Mouse (Mus musculus) midbrain, embryonic 16.5 days (tissue): ENCODE data around the gene Acvr2b. TPM values are rescaled to one million over a fixed set of nuclear protein-coding genes. Genes with fewer than 3 reads are reported as not detected.
A peak's percentile ranks its signal among the peaks of the same experiment; 100 is the strongest.

ENCODE experiments used
- ATAC-seq: fragments of 200-750 bp; cut with Nextera tagmentation; 2 replicates; pipeline ENCODE4 v1.8.0; 2017; ENCODE audit warnings: moderate TSS enrichment
- H3K27ac ChIP-seq: fragments of 300-500 bp; sonication (generic); 2 replicates; pipeline ENCODE4 v1.5.1; 2014; ENCODE audit warnings: mild to moderate bottlenecking, low read length, mixed read lengths
- H3K27me3 ChIP-seq: fragments of 300-500 bp; sonication (generic); 2 replicates; pipeline ENCODE4 v1.6.1; 2014; ENCODE audit warnings: low read depth, low read length, mixed read lengths; ENCODE audit not compliant: control insufficient read depth, insufficient read depth
- H3K36me3 ChIP-seq: fragments of 300-500 bp; sonication (generic); 2 replicates; pipeline ENCODE4 v1.6.1; 2014; ENCODE audit warnings: mild to moderate bottlenecking, low read length, moderate library complexity, mixed read lengths; ENCODE audit not compliant: control insufficient read depth, insufficient read depth
- H3K4me1 ChIP-seq: fragments of 300-500 bp; sonication (generic); 2 replicates; pipeline ENCODE4 v1.6.1; 2014; ENCODE audit warnings: mild to moderate bottlenecking, low read length, mixed read lengths; ENCODE audit not compliant: control insufficient read depth, insufficient read depth
- H3K4me2 ChIP-seq: fragments of 300-500 bp; sonication (generic); 2 replicates; pipeline ENCODE4 v1.6.1; 2014; ENCODE audit warnings: mild to moderate bottlenecking, low read length, mixed read lengths
- H3K4me3 ChIP-seq: fragments of 300-500 bp; sonication (generic); 2 replicates; pipeline ENCODE4 v1.5.1; 2014; ENCODE audit warnings: low read depth, mild to moderate bottlenecking, low read length, moderate library complexity, mixed read lengths
- H3K9ac ChIP-seq: fragments of 300-500 bp; sonication (generic); 2 replicates; pipeline ENCODE4 v1.6.1; 2014; ENCODE audit warnings: low read depth, low read length, mixed read lengths
- H3K9me3 ChIP-seq: fragments of 300-500 bp; sonication (generic); replicated peaks from 2 replicates; pipeline ENCODE4 v1.6.1; 2014; ENCODE audit warnings: mild to moderate bottlenecking, low read length, mixed read lengths; ENCODE audit not compliant: control insufficient read depth, poor library complexity, severe bottlenecking
- WGBS: fragments of 180-500 bp; shearing (Covaris S2); extraction: QIAGEN DNeasy Blood & Tissue Kit; methylation state at CpG from one replicate; pipeline ENCODE4 v1.1.7; 2014; 5-methylcytosine and 5-hydroxymethylcytosine counted together
- polyA plus RNA-seq: library from polyadenylated mRNA; unstranded; fragments of >200 nt; fragmentation: Nextera tagmentation; extraction: Ambion mirVana; gene quantifications from 2 replicates; pipeline ENCODE4 v1.2.1, GENCODE M21; 2015

The Acvr2b gene
- polyA plus RNA-seq, 1 experiment from 2014 or later, result 28.4 TPM

GRCm38 (mm10) chr9:119401351-119401750 is 567 bp upstream of the Acvr2b start:
- ATAC-seq, result peak; percentile 25; the same call in 1 of the 2 replicates
- Histone ChIP-seq H3K4me2 (peak overlapping the region; percentile 94), H3K9ac (peak overlapping the region; percentile 63), H3K4me1 (peaks cover 34% of the 10 kb centered on the region), H3K27ac (peak overlapping the region; percentile 96), H3K27me3 (no peaks in the 10 kb centered on the region), H3K36me3 (0 out of 2 replicates have a peak, but pooled peaks cover 3% of the 10 kb centered on the region), H3K4me3 (peak overlapping the region; percentile 91), H3K9me3 (no peaks in the 10 kb centered on the region)
- WGBS, result 2% methylated on average over 7 of the region's 7 CpGs

- Histone ChIP-seq H3K36me3 (0 out of 2 replicates have a peak, but pooled peaks cover 3% of the 10 kb centered on the region), H3K9me3 (no peaks in the 10 kb centered on the region), H3K4me3 (peak overlapping the region; percentile 91), H3K27me3 (no peaks in the 10 kb centered on the region), H3K9ac (peak overlapping the region; percentile 99), H3K4me2 (peak overlapping the region; percentile 94), H3K27ac (peak overlapping the region; percentile 96), H3K4me1 (peaks cover 36% of the 10 kb centered on the region)
- under 1% methylated on average over 108 of the region's 127 CpGs for WGBS
- ATAC-seq, result peak; percentile 66
Observed at GRCm38 (mm10) chr9:119402253-119403235, 626 bp downstream of the Acvr2b start.

GRCm38 (mm10) chr9:119403236-119403641 is 1.3 kb downstream of the Acvr2b start:
- under 1% methylated on average over 26 of the region's 26 CpGs for WGBS
- Histone ChIP-seq H3K4me2 (peak overlapping the region; percentile 94), H3K9ac (peak overlapping the region; percentile 99), H3K36me3 (0 out of 2 replicates have a peak, but pooled peaks cover 3% of the 10 kb centered on the region), H3K4me1 (peaks cover 36% of the 10 kb centered on the region), H3K9me3 (no peaks in the 10 kb centered on the region), H3K27me3 (no peaks in the 10 kb centered on the region), H3K4me3 (peak overlapping the region; percentile 91), H3K27ac (peak overlapping the region; percentile 96)
- ATAC-seq, result peak; percentile 15; the same call in 1 of the 2 replicates

GRCm38 (mm10) chr9:119404090-119404489 is 2.2 kb downstream of the Acvr2b start:
- 54% methylated on average over 5 of the region's 5 CpGs for WGBS
- no peaks in the 10 kb centered on the region for H3K9me3 ChIP-seq
- H3K36me3 ChIP-seq, result 0 out of 2 replicates have a peak, but pooled peaks cover 3% of the 10 kb centered on the region
- no peak for ATAC-seq
- peaks cover 39% of the 10 kb centered on the region for H3K4me1 ChIP-seq
- no peak overlapping the region for H3K27ac ChIP-seq
- peak overlapping the region; percentile 94 for H3K4me2 ChIP-seq
- H3K9ac ChIP-seq, result peak overlapping the region; percentile 99; the same call in 1 of the 2 replicates
- no peaks in the 10 kb centered on the region for H3K27me3 ChIP-seq
- H3K4me3 ChIP-seq, result peak overlapping the region; percentile 91

GRCm38 (mm10) chr9:119407884-119408283 is 6.0 kb downstream of the Acvr2b start:
- no peak overlapping the region for H3K4me2 ChIP-seq
- 83% methylated on average over 15 of the region's 15 CpGs for WGBS
- ATAC-seq, result no peak
- no peaks in the 10 kb centered on the region for H3K9me3 ChIP-seq
- no peak overlapping the region for H3K27ac ChIP-seq
- no peak overlapping the region for H3K9ac ChIP-seq
- H3K36me3 ChIP-seq, result 0 out of 2 replicates have a peak, but pooled peaks cover 3% of the 10 kb centered on the region
- H3K27me3 ChIP-seq, result no peaks in the 10 kb centered on the region
- H3K4me1 ChIP-seq, result peaks cover 35% of the 10 kb centered on the region
- H3K4me3 ChIP-seq, result no peak overlapping the region

- Histone ChIP-seq H3K9me3 (no peaks in the 10 kb centered on the region), H3K9ac (no peak overlapping the region), H3K27me3 (no peaks in the 10 kb centered on the region), H3K4me1 (peaks cover 30% of the 10 kb centered on the region), H3K4me2 (no peak overlapping the region), H3K36me3 (0 out of 2 replicates have a peak, but pooled peaks cover 3% of the 10 kb centered on the region), H3K27ac (no peak overlapping the region), H3K4me3 (no peak overlapping the region)
- ATAC-seq, result no peak
- 82% methylated on average over 11 of the region's 11 CpGs for WGBS
Observed at GRCm38 (mm10) chr9:119408898-119409664, 7.2 kb downstream of the Acvr2b start.

GRCm38 (mm10) chr9:119409864-119410263 is 7.9 kb downstream of the Acvr2b start:
- Histone ChIP-seq H3K4me2 (no peak overlapping the region), H3K27me3 (no peaks in the 10 kb centered on the region), H3K9me3 (no peaks in the 10 kb centered on the region), H3K36me3 (0 out of 2 replicates have a peak, but pooled peaks cover 3% of the 10 kb centered on the region), H3K4me1 (peaks cover 22% of the 10 kb centered on the region), H3K9ac (no peak overlapping the region), H3K27ac (no peak overlapping the region), H3K4me3 (no peak overlapping the region)
- no peak for ATAC-seq
- 91% methylated on average over 5 of the region's 5 CpGs for WGBS

GRCm38 (mm10) chr9:119418025-119418424 is 16.1 kb downstream of the Acvr2b start:
- no peak for ATAC-seq
- H3K27ac ChIP-seq, result no peak overlapping the region
- no peak overlapping the region for H3K9ac ChIP-seq
- no peak overlapping the region for H3K4me3 ChIP-seq
- WGBS, result 78% methylated on average over 18 of the region's 18 CpGs
- H3K4me2 ChIP-seq, result no peak overlapping the region
- H3K9me3 ChIP-seq, result no peaks in the 10 kb centered on the region
- H3K27me3 ChIP-seq, result no peaks in the 10 kb centered on the region
- no peaks in the 10 kb centered on the region for H3K36me3 ChIP-seq
- H3K4me1 ChIP-seq, result peaks cover 22% of the 10 kb centered on the region; the same call in 1 of the 2 replicates
